Mouse (Mus musculus): Measurements from ENCODE around the gene Fam149b. TPM values are rescaled to one million over a fixed set of nuclear protein-coding genes. Genes with fewer than 3 reads are reported as not detected.

Fam149b gene
- polyA plus RNA-seq, 1 experiment from 2014 or later = 26.3 TPM

DNA sequence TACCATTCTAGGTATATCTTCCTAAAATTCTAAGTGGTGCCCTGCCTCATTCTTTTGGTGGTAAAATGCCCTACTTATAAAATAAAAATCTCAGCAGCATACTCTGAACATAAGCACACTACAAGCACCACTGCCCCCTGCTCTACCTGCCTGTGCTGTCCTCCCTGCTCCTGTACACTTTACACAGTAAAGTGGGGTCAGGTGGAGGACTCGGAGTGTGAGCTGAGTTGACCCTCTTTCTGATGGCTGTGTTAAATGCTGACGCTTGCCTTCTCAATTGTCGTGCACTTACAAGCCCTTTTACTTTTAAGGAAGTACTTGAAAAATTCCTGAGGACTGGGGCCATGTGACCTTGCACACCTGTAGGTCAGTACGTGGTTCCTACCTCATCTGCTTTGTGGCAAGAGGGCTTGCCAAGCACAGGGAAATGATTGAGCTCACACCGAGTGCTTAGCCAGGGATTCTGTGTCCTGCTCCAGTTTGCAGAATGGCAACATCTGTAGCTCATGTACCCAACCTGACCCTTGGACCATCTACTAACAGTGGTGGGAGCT lies 31.2 kb downstream of the Fam149b start:
- no peak overlapping the region for H3K9ac ChIP-seq (ENCODE audit: low read length)
- H3K4me3 ChIP-seq (ENCODE audit: low read length) = no peak overlapping the region
- H3K27ac ChIP-seq (ENCODE audit: low read length) = no peak overlapping the region
- WGBS = 71% methylated on average over 5 of the region's 5 CpGs
- H3K4me2 ChIP-seq (ENCODE audit: low read depth, low read length) = no peak overlapping the region
- H3K9me3 ChIP-seq (replicated peaks; ENCODE audit: control insufficient read depth, low read length) = no peaks in the 10 kb centered on the region
- peaks cover 31% of the 10 kb centered on the region; the same call in 1 of the 2 replicates for H3K36me3 ChIP-seq (ENCODE audit: control insufficient read depth, insufficient read depth)
- no peak for ATAC-seq (replicated peaks; ENCODE audit: extremely low read depth, insufficient read depth, low FRiP score)
- H3K27me3 ChIP-seq (ENCODE audit: control insufficient read depth, insufficient read depth, low read length) = no peaks in the 10 kb centered on the region
- H3K4me1 ChIP-seq (ENCODE audit: control insufficient read depth, insufficient read depth, low read length) = peaks cover 15% of the 10 kb centered on the region

DNA sequence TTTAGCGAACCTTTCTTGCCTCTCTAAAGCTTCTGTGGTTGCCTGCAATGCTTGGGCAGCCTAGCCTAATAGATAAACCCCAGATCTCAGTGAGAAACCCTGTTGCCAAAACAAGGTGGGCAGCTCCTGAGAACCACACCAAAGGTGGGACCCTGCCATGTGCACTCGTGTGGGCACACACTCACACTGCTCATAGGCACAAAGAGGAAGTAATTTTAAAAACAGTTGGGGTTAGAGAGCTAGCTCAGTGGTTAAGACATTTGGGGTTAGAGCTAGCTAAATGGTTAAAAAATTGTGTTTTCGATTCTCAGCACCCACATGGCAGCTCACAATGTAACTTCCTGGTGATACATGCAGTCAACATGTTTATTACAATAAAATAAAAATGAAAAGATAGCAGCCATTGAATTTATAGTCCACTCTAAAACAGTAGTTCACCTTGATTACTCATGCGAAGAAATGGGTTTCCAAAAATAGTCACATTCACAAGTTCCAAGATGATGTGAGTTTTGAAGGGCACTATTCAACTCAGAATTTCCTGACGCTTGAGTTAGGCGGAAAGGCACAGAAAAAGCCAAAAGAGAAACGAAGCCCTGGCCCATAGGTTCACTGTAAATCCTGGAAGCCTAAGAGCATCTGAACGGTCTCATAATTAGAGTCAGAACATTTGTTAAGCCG lies 31.9 kb downstream of the Fam149b start:
- 80% methylated on average over 9 of the region's 9 CpGs for WGBS
- no peak for ATAC-seq (replicated peaks; ENCODE audit: extremely low read depth, insufficient read depth, low FRiP score)
- no peaks in the 10 kb centered on the region for H3K27me3 ChIP-seq (ENCODE audit: control insufficient read depth, insufficient read depth, low read length)
- H3K9ac ChIP-seq (ENCODE audit: low read length) = no peak overlapping the region
- no peak overlapping the region for H3K27ac ChIP-seq (ENCODE audit: low read length)
- no peak overlapping the region for H3K4me2 ChIP-seq (ENCODE audit: low read depth, low read length)
- peaks cover 33% of the 10 kb centered on the region; the same call in 1 of the 2 replicates for H3K36me3 ChIP-seq (ENCODE audit: control insufficient read depth, insufficient read depth)
- no peaks in the 10 kb centered on the region for H3K9me3 ChIP-seq (replicated peaks; ENCODE audit: control insufficient read depth, low read length)
- H3K4me1 ChIP-seq (ENCODE audit: control insufficient read depth, insufficient read depth, low read length) = peaks cover 15% of the 10 kb centered on the region
- H3K4me3 ChIP-seq (ENCODE audit: low read length) = no peak overlapping the region

DNA sequence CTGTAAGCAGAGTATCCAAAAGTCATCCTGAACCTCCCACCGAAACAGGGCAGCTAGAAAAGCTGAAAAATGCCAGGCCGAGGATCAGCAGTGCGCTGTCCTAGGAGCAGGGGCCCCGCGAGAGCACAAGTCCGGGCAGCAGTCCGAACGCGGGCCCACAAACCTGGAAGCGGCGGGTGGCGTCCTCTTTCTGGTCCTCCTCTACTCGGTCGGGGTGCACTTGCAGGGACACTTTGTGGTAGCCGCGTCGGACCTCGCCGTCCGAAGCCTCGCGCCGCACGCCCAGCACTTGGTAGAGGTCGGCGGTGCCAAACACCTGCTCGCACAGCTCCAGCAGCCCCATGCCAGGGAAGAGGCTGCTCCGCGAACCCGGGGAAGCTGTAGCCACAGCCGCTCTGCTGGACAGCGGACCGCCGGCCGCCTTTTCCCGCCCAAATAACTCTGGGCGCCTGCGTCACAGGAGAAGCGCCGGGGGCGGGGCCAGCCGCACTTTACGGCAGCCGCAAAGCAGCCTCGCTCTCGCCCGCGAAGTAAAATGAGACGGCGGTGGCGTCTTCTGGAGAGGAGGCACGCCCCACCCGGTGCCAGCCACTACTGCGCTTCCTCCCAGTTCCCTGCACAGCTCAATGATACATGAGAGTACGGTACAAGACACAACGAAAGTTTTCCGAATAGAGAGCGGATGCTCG lies 40.6 kb downstream of the Fam149b start, which contains the start of gene Dnajc9:
Gene Dnajc9 (minus strand): TSS at position 470 of the 689 bp plus-strand sequence.
- WGBS = under 1% methylated on average over 59 of the region's 59 CpGs
- Histone ChIP-seq H3K27me3 (ENCODE audit: control insufficient read depth, insufficient read depth, low read length) (no peaks in the 10 kb centered on the region), H3K4me2 (ENCODE audit: low read depth, low read length) (peak within 1 kb of the TSS; percentile 84), H3K4me1 (ENCODE audit: control insufficient read depth, insufficient read depth, low read length) (peaks cover 28% of the 10 kb centered on the region), H3K4me3 (ENCODE audit: low read length) (peak within 1 kb of the TSS; percentile 84), H3K9ac (ENCODE audit: low read length) (peak within 1 kb of the TSS; percentile 84), H3K9me3 (replicated peaks; ENCODE audit: control insufficient read depth, low read length) (no peaks in the 10 kb centered on the region), H3K27ac (ENCODE audit: low read length) (peak within 1 kb of the TSS; percentile 87), H3K36me3 (ENCODE audit: control insufficient read depth, insufficient read depth) (peaks cover 22% of the 10 kb centered on the region)
- peak; percentile 47 for ATAC-seq (replicated peaks; ENCODE audit: extremely low read depth, insufficient read depth, low FRiP score)

DNA sequence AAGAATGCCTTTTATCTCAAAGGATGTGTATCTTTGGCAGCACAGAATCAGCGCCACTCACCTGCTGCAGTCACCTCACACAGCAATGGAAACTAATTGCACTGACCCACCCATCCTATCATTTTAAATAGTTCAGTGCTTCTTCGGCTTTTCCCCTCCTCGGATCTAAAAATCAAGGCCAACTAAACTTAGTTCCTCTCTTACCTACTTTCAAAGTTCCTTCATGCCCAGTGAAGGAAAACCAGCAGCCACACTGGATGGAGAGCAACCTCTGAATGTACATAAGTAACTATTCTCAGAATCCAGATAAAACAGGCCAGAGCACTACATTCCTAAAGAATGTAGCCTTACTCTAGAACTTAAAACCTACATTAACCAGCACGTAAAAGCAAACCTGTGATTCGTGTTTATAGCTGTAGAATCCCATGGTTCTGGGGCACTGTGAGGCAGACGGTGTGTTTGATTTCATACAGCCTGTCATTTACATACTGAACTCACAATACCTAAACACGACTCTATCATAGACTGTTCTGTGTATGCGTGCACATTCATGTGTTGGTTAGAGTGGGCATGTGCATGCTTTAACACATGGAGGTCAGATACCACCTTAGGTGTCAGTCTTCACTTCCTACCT lies 41.6 kb downstream of the Fam149b start:
- Histone ChIP-seq H3K4me1 (ENCODE audit: control insufficient read depth, insufficient read depth, low read length) (peaks cover 28% of the 10 kb centered on the region), H3K27me3 (ENCODE audit: control insufficient read depth, insufficient read depth, low read length) (no peaks in the 10 kb centered on the region), H3K4me3 (ENCODE audit: low read length) (peak overlapping the region; percentile 84), H3K9ac (ENCODE audit: low read length) (peak overlapping the region; percentile 84), H3K36me3 (ENCODE audit: control insufficient read depth, insufficient read depth) (peaks cover 18% of the 10 kb centered on the region), H3K9me3 (replicated peaks; ENCODE audit: control insufficient read depth, low read length) (no peaks in the 10 kb centered on the region), H3K27ac (ENCODE audit: low read length) (no peak overlapping the region; the same call in 1 of the 2 replicates), H3K4me2 (ENCODE audit: low read depth, low read length) (peak overlapping the region; percentile 84)
- no peak for ATAC-seq (replicated peaks; ENCODE audit: extremely low read depth, insufficient read depth, low FRiP score)
- WGBS = 83% methylated on average over 8 of the region's 8 CpGs

DNA sequence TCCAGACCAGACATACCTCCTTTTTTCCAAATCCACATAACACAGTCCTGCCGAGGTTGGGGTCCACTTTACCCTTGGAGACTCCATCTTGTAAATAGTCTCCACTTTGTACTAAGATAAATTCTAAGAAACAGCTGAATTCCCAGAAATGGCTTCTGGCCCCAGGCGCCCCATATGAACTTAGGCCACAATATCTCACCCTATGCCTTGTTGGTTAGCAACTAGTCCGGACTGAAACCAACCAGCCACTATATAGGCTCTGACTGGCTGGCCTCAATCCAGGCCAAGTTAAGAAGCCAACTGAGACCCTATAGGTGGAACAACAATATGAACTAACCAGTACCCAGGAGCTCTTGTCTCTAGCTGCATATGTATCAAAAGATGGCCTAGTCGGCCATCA lies 44.4 kb downstream of the Fam149b start:
- Histone ChIP-seq H3K9ac (ENCODE audit: low read length) (no peak overlapping the region), H3K4me2 (ENCODE audit: low read depth, low read length) (peak overlapping the region; percentile 79), H3K4me1 (ENCODE audit: control insufficient read depth, insufficient read depth, low read length) (peaks cover 15% of the 10 kb centered on the region), H3K4me3 (ENCODE audit: low read length) (peak overlapping the region; percentile 90; the same call in 1 of the 2 replicates), H3K27me3 (ENCODE audit: control insufficient read depth, insufficient read depth, low read length) (no peaks in the 10 kb centered on the region), H3K36me3 (ENCODE audit: control insufficient read depth, insufficient read depth) (peaks cover 12% of the 10 kb centered on the region), H3K9me3 (replicated peaks; ENCODE audit: control insufficient read depth, low read length) (no peaks in the 10 kb centered on the region), H3K27ac (ENCODE audit: low read length) (no peak overlapping the region)
- 82% methylated on average over 3 of the region's 4 CpGs for WGBS
- no peak for ATAC-seq (replicated peaks; ENCODE audit: extremely low read depth, insufficient read depth, low FRiP score)

DNA sequence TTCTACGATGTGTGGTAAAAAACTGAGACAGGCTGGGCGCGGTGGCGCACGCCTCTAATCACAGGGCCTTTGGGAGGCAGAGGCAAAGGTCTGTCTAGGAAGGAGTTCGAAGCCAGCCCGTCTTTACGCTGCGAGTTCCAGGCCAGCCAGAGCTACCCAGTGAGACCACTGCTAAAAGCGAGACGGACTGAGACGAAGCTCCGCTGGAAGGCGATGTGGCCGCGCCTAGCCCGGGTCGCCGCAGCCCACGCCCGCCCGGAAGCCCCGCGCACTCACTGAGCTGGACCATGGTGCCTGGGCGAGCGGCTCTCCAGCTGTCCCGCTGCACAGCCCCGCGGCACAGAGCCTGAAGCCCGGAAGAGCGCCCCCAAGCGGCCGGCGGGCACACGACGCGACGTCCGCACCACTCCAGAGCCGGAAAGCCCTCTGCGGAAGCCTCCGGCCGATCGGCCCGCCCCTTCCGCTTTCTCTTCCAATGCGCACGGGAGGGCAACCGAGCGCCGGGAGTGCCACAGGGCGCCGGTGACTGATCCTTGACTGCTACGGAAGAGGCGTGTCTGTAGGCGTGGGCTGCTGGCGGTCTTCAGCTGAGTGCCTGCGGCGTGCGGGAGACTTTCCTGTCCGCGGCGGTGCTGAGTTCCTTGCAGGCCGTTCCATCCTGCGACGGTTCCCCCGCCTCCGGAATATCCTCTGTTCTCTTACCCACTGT lies 45.4 kb downstream of the Fam149b start, which contains the start of gene Mrps16:
Gene Mrps16 (minus strand): TSS at position 430 of the 709 bp plus-strand sequence.
- Histone ChIP-seq H3K4me3 (ENCODE audit: low read length) (peak within 1 kb of the TSS; percentile 90), H3K9ac (ENCODE audit: low read length) (peak within 1 kb of the TSS; percentile 99), H3K9me3 (replicated peaks; ENCODE audit: control insufficient read depth, low read length) (no peaks in the 10 kb centered on the region), H3K36me3 (ENCODE audit: control insufficient read depth, insufficient read depth) (peaks cover 12% of the 10 kb centered on the region), H3K4me1 (ENCODE audit: control insufficient read depth, insufficient read depth, low read length) (peaks cover 8% of the 10 kb centered on the region), H3K27ac (ENCODE audit: low read length) (peak within 1 kb of the TSS; percentile 91), H3K4me2 (ENCODE audit: low read depth, low read length) (peak within 1 kb of the TSS; percentile 84), H3K27me3 (ENCODE audit: control insufficient read depth, insufficient read depth, low read length) (no peaks in the 10 kb centered on the region)
- 0% methylated on average over 68 of the region's 68 CpGs for WGBS
- ATAC-seq (replicated peaks; ENCODE audit: extremely low read depth, insufficient read depth, low FRiP score) = peak; percentile 97

DNA sequence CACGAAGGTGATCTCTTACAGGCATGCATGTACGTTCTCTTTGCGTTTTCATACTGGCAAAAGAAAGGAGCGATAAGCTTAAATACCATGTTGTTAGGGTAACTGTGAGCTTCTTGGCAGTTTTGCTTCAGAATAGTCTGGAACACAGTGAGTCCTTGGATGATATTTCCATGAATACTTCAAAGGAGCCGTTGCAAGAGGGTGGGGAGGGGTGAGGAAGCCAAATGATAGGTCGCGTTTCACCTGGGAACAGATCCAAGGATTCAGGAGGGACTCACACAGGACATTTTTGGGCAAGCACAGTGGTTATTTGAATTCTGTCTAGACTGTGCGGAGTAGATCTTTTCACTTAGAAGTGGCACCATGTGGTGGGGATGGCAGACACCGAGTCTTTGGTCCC lies 49.3 kb downstream of the Fam149b start:
- Histone ChIP-seq H3K4me2 (ENCODE audit: low read depth, low read length) (no peak overlapping the region), H3K27ac (ENCODE audit: low read length) (no peak overlapping the region), H3K4me3 (ENCODE audit: low read length) (no peak overlapping the region), H3K4me1 (ENCODE audit: control insufficient read depth, insufficient read depth, low read length) (peaks cover 3% of the 10 kb centered on the region), H3K9ac (ENCODE audit: low read length) (no peak overlapping the region), H3K36me3 (ENCODE audit: control insufficient read depth, insufficient read depth) (no peaks in the 10 kb centered on the region), H3K9me3 (replicated peaks; ENCODE audit: control insufficient read depth, low read length) (no peaks in the 10 kb centered on the region), H3K27me3 (ENCODE audit: control insufficient read depth, insufficient read depth, low read length) (no peaks in the 10 kb centered on the region)
- ATAC-seq (replicated peaks; ENCODE audit: extremely low read depth, insufficient read depth, low FRiP score) = no peak
- WGBS = 74% methylated on average over 9 of the region's 9 CpGs

DNA sequence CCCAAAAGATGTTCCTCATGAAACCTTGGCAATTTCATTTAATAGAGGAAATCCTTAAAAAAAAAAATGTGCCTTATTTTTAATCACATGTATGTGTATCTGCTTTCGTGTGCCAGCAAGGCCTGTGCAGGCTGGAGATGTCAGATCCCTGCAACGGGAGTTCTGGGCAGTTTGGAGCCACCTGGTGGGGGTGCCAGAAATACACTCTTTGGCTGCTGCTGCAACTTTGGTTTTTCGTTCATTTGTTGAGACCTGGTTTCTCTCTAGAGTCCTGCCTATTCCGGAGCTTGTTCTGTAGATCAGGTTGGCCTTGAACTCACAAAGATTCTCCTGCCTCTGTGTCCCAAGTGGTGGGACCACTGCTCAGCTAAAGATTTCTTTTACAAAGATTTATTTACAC lies 50.9 kb downstream of the Fam149b start:
- no peak overlapping the region for H3K4me2 ChIP-seq (ENCODE audit: low read depth, low read length)
- 46% methylated on average over 4 of the region's 4 CpGs for WGBS
- no peaks in the 10 kb centered on the region for H3K9me3 ChIP-seq (replicated peaks; ENCODE audit: control insufficient read depth, low read length)
- H3K9ac ChIP-seq (ENCODE audit: low read length) = no peak overlapping the region
- no peak for ATAC-seq (replicated peaks; ENCODE audit: extremely low read depth, insufficient read depth, low FRiP score)
- no peak overlapping the region for H3K4me3 ChIP-seq (ENCODE audit: low read length)
- no peaks in the 10 kb centered on the region for H3K36me3 ChIP-seq (ENCODE audit: control insufficient read depth, insufficient read depth)
- no peaks in the 10 kb centered on the region for H3K27me3 ChIP-seq (ENCODE audit: control insufficient read depth, insufficient read depth, low read length)
- no peaks in the 10 kb centered on the region for H3K4me1 ChIP-seq (ENCODE audit: control insufficient read depth, insufficient read depth, low read length)
- no peak overlapping the region for H3K27ac ChIP-seq (ENCODE audit: low read length)

Data from heart, embryonic 16.5 days (tissue).